Mouse (Mus musculus) limb, embryonic 12.5 days (tissue): ENCODE measurements around the gene Mex3d. TPM values are rescaled to one million over a fixed set of nuclear protein-coding genes. Genes with fewer than 3 reads are reported as not detected.

ENCODE experiments used
- ATAC-seq: fragments of 200-750 bp; cut with Nextera tagmentation; 2 replicates; pipeline ENCODE4 v1.8.0; 2017; ENCODE audit warnings: low read depth, moderate TSS enrichment; ENCODE audit not compliant: insufficient number of reproducible peaks, insufficient read depth, low FRiP score, low TSS enrichment
- H3K27ac ChIP-seq: fragments of 300-500 bp; sonication (generic); 2 replicates; pipeline ENCODE4 v1.5.1; 2016; ENCODE audit warnings: mild to moderate bottlenecking, moderate library complexity
- H3K27me3 ChIP-seq: fragments of 300-500 bp; sonication (generic); 2 replicates; pipeline ENCODE4 v1.6.1; 2016; ENCODE audit warnings: mild to moderate bottlenecking, moderate library complexity
- H3K36me3 ChIP-seq: fragments of 300-500 bp; sonication (generic); 2 replicates; pipeline ENCODE4 v1.6.1; 2016; ENCODE audit warnings: mild to moderate bottlenecking, moderate library complexity
- H3K4me1 ChIP-seq: fragments of 300-500 bp; sonication (generic); replicated peaks from 2 replicates; pipeline ENCODE4 v1.6.1; 2016
- H3K4me2 ChIP-seq: fragments of 300-500 bp; sonication (generic); 2 replicates; pipeline ENCODE4 v1.6.1; 2016; ENCODE audit warnings: mild to moderate bottlenecking, moderate library complexity
- H3K4me3 ChIP-seq: fragments of 300-500 bp; sonication (generic); replicated peaks from 2 replicates; pipeline ENCODE4 v1.5.1; 2016; ENCODE audit warnings: mild to moderate bottlenecking
- H3K9ac ChIP-seq: fragments of 300-500 bp; sonication (generic); replicated peaks from 2 replicates; pipeline ENCODE4 v1.6.1; 2016; ENCODE audit warnings: mild to moderate bottlenecking, moderate library complexity
- H3K9me3 ChIP-seq: fragments of 300-500 bp; sonication (generic); 2 replicates; pipeline ENCODE4 v1.6.1; 2016; ENCODE audit warnings: mild to moderate bottlenecking, moderate library complexity
- WGBS: fragments of 180-500 bp; shearing (Covaris S2); methylation state at CpG from one replicate; pipeline ENCODE4 v1.1.7; 2016; 5-methylcytosine and 5-hydroxymethylcytosine counted together
- polyA plus RNA-seq: library from polyadenylated mRNA; unstranded; fragments of >200 nt; fragmentation: Nextera tagmentation; extraction: Ambion mirVana; gene quantifications from 2 replicates; pipeline ENCODE4 v1.2.1, GENCODE M21; 2016

Gene Mex3d
- polyA plus RNA-seq: 12.5 and 15.2 TPM in 2 replicates

DNA sequence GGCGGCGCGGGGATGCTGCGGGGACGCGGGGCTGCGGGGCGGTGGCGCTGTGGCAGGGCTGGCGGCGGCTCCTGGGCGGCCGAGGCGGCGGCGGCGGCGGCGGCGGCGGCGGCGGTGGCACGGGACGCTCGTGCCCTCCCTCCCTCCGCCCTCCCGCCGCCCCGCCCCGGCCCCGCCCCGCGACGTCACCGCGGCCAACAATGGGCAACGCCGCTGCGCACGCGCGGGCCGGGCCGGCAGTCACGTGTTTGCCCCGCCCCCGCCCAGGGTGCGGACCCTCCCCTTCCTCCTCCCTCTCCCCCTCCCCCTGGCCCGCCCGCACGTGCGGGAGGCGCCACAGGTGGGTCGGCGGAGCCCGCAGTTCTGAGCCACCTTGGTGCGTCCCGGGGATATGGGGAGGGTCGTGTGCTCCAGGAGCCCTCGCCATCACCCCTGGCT lies at the start of gene Mex3d:
Gene Mex3d (minus strand): TSS at position 138 of the 438 bp plus-strand sequence.
- peak within 1 kb of the TSS; percentile 97 for H3K4me3 ChIP-seq
- peak within 1 kb of the TSS; percentile 90 for H3K27ac ChIP-seq
- 0% methylated on average over 27 of the region's 61 CpGs for WGBS
- H3K9me3 ChIP-seq: no peaks in the 10 kb centered on the region
- H3K36me3 ChIP-seq: peaks cover 59% of the 10 kb centered on the region
- peak within 1 kb of the TSS; percentile 97 for H3K9ac ChIP-seq
- peak within 1 kb of the TSS; percentile 94 for H3K4me2 ChIP-seq
- peak; percentile 7; the same call in 1 of the 2 replicates for ATAC-seq
- H3K27me3 ChIP-seq: no peaks in the 10 kb centered on the region
- peaks cover 38% of the 10 kb centered on the region for H3K4me1 ChIP-seq

DNA sequence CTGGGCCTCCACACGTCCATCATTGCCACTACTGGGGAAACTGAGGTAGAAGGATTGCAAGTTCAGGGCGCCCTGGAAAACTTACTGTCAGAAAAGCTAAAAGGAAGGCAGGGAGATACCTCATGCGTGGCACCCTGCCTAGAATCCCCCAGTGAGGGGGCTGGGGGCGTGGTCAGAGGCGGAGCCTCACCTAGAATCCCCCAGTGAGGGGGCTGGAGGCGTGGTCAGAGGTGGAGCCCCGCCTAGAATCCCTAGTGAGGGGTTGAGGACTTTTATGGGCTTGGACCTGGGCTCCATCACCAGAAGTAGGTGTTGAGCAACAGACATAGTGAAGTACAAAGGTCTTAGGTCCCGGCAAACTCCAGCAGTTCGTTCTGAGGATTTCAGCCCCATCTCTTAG lies 48.8 kb upstream of the Mex3d start:
- Histone ChIP-seq H3K9me3 (no peaks in the 10 kb centered on the region), H3K4me1 (peaks cover 11% of the 10 kb centered on the region), H3K4me3 (no peak overlapping the region), H3K9ac (no peak overlapping the region), H3K27ac (no peak overlapping the region), H3K36me3 (0 out of 2 replicates have a peak, but pooled peaks cover under 1% of the 10 kb centered on the region), H3K4me2 (0 out of 2 replicates have a peak overlapping the region, but pooled peaks have one; percentile 3), H3K27me3 (peaks cover 9% of the 10 kb centered on the region)
- WGBS: 11% methylated on average over 9 of the region's 9 CpGs
- ATAC-seq: no peak

DNA sequence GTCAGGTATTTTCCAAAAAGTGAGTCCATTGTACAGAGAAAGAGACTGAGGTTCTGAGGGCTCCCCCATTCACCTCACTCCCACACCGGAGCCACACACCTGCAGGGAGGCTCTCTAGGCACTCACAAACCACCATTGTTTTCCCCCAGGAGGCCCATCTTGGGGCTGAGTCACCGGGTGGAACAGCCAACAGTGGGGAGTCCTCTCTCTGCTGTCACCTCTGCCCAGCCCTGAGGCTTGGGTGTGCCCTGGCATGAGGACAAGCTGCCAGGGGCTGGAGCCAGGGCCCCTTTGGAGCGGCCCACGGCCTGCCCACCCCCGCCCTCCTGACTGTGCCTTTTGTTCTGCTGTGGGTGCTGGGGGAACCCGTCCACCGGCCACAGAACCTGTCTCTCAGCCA lies 48.3 kb upstream of the Mex3d start:
- Histone ChIP-seq H3K4me3 (no peak overlapping the region), H3K9me3 (no peaks in the 10 kb centered on the region), H3K27me3 (peaks cover 9% of the 10 kb centered on the region), H3K4me2 (0 out of 2 replicates have a peak overlapping the region, but pooled peaks have one; percentile 3), H3K36me3 (peaks cover 5% of the 10 kb centered on the region), H3K27ac (no peak overlapping the region), H3K4me1 (peaks cover 16% of the 10 kb centered on the region), H3K9ac (no peak overlapping the region)
- no peak for ATAC-seq
- WGBS: 49% methylated on average over 7 of the region's 7 CpGs

DNA sequence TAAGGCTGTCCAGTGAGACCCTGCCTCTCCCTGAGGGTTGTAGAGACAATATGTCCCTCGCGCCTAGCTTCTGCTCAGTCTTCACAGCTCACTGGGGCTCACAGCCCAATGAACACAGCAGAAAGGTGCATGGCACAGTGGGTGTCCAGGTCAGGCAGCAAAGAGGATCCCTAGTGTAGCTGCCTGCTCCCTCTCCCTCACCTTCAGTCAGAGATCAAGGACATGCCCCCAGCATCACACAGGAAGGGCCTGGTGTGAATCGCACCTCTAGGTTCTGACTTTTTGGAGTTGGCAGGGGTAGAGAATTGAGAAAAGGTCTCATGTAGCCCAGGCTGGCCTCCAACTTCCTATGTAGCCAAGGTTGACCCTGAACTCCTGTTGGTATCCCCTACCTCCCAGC lies 47.4 kb upstream of the Mex3d start:
- no peak for ATAC-seq
- Histone ChIP-seq H3K27me3 (peaks cover 9% of the 10 kb centered on the region), H3K9ac (no peak overlapping the region), H3K9me3 (no peaks in the 10 kb centered on the region), H3K4me3 (no peak overlapping the region), H3K27ac (no peak overlapping the region), H3K36me3 (peaks cover 15% of the 10 kb centered on the region), H3K4me2 (peak overlapping the region; percentile 21; the same call in 1 of the 2 replicates), H3K4me1 (peaks cover 23% of the 10 kb centered on the region)
- 73% methylated on average over 3 of the region's 3 CpGs for WGBS

DNA sequence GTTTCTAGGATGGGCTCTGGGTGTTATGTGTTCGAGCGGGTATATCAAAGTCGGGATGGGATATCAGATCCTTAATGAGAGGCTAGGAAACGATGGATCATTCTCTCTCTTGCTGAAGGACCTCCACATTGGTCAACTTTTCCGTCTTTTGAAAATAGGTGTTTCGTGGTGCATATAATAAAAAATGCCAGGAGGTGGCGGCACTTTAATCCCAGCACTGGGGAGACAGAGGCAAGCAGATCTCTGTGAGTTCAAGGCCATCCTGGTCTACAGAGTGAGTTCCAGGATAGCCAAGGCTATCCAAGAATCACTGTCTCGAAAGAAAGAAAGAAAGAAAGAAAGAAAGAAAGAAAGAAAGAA lies 46.8 kb upstream of the Mex3d start:
- peaks cover 23% of the 10 kb centered on the region for H3K4me1 ChIP-seq
- H3K27me3 ChIP-seq: peaks cover 9% of the 10 kb centered on the region
- H3K9ac ChIP-seq: no peak overlapping the region
- peak overlapping the region; percentile 21 for H3K4me2 ChIP-seq
- no peaks in the 10 kb centered on the region for H3K9me3 ChIP-seq
- H3K36me3 ChIP-seq: peaks cover 21% of the 10 kb centered on the region
- H3K27ac ChIP-seq: no peak overlapping the region
- H3K4me3 ChIP-seq: peak overlapping the region; percentile 97; the same call in 1 of the 2 replicates
- 14% methylated on average over 8 of the region's 8 CpGs for WGBS
- no peak for ATAC-seq

DNA sequence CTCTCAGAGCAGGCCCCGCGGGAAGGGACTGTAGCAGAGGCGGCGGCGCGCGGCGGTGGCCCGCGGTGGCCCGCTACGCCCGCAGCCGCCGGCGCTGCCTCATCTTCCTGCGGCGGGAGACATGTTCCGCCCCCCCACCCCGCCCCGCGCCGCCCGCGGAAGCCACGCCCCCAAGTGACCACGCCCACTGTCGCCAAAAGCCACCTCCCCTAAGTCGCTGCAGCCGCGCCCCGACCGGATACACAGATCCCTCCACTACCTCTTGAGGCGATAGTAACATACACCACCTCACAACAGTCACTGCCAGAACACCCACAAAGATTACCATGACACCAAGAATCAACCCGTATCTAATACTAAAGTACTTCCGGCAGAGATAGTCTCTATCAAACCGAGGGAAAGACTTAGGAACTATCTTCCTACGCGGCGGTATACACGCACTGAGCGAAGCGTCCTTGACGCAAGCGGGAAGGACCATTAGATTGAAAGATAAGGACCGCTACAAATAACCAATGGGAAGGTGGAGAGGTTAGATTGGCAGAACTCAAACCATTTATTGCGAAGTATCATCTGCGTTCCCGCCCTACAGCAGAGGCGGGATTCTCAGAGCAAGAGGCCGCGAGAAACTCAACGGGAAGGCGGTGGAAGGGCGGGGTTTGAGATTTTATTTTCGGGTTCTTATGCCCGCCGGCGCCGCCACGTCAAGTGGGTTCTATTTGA lies 46.2 kb upstream of the Mex3d start, which contains the start of gene Tcf3:
Gene Tcf3 (minus strand): TSS at position 135 of the 720 bp plus-strand sequence.
- under 1% methylated on average over 57 of the region's 61 CpGs for WGBS
- H3K4me3 ChIP-seq: peak within 1 kb of the TSS; percentile 97
- H3K27me3 ChIP-seq: peaks cover 9% of the 10 kb centered on the region
- H3K9ac ChIP-seq: peak within 1 kb of the TSS; percentile 100
- H3K36me3 ChIP-seq: peaks cover 26% of the 10 kb centered on the region
- ATAC-seq: peak; percentile 91
- H3K4me2 ChIP-seq: peak within 1 kb of the TSS; percentile 95
- H3K27ac ChIP-seq: peak within 1 kb of the TSS; percentile 93
- no peaks in the 10 kb centered on the region for H3K9me3 ChIP-seq
- peaks cover 23% of the 10 kb centered on the region for H3K4me1 ChIP-seq

DNA sequence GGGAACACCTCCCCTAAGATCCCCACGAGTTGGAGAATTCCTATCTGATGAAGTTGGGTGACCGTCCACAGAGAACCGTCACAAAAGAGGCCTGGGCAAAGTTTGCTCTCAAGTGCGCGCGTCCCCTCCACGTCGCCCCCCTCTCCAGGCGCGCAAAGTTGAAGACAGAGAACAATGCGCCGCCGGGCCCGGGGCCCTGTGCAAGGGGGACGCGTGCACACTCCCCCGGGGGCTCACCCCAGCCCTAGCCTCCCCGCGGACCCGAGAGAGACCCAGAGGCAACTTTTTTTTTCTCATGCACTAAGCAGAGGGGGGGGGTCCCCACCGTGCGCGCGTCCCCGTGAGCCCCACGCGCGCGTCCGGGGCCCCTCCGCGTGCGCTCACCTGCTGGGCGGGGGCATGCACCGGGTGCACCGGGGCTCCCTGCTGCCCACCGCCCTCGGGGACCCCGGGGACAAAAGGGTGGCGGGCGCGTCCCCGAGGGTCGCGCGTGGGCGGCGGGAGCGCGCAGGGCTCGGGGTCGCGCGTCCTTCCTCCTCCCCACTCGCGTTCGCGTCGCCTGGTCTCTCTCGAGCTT lies 45.6 kb upstream of the Mex3d start:
- peak overlapping the region; percentile 95 for H3K4me2 ChIP-seq
- peak overlapping the region; percentile 100 for H3K9ac ChIP-seq
- H3K9me3 ChIP-seq: no peaks in the 10 kb centered on the region
- ATAC-seq: no peak
- WGBS: under 1% methylated on average over 60 of the region's 60 CpGs
- H3K27ac ChIP-seq: peak overlapping the region; percentile 93
- peak overlapping the region; percentile 97 for H3K4me3 ChIP-seq
- peaks cover 23% of the 10 kb centered on the region for H3K4me1 ChIP-seq
- H3K36me3 ChIP-seq: peaks cover 33% of the 10 kb centered on the region
- H3K27me3 ChIP-seq: peaks cover 7% of the 10 kb centered on the region

DNA sequence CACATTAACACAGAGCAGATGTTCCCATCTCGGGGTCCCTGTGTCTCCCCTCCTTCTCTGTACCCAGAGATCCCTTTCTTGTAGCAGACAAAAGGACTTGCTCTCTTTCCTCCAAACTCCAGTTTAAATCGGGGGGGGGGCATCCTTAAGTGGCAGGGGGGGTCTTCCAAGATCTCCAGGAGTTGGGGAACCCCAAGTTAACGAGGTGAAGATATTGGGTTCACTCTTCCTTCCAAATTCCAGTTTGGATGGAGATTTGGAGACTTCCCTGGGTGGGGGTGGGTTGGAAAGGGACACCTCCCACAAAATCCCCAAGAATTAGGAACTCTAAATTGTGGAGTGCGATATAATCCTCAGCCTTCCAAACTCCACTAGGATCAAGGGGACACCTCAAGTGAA lies 44.9 kb upstream of the Mex3d start:
- Histone ChIP-seq H3K9ac (peak overlapping the region; percentile 100), H3K4me1 (peaks cover 23% of the 10 kb centered on the region), H3K27me3 (peaks cover under 1% of the 10 kb centered on the region), H3K27ac (peak overlapping the region; percentile 93), H3K9me3 (no peaks in the 10 kb centered on the region), H3K4me2 (peak overlapping the region; percentile 95), H3K4me3 (peak overlapping the region; percentile 97), H3K36me3 (peaks cover 39% of the 10 kb centered on the region)
- WGBS: 0% methylated on average over 4 of the region's 4 CpGs
- no peak for ATAC-seq

DNA sequence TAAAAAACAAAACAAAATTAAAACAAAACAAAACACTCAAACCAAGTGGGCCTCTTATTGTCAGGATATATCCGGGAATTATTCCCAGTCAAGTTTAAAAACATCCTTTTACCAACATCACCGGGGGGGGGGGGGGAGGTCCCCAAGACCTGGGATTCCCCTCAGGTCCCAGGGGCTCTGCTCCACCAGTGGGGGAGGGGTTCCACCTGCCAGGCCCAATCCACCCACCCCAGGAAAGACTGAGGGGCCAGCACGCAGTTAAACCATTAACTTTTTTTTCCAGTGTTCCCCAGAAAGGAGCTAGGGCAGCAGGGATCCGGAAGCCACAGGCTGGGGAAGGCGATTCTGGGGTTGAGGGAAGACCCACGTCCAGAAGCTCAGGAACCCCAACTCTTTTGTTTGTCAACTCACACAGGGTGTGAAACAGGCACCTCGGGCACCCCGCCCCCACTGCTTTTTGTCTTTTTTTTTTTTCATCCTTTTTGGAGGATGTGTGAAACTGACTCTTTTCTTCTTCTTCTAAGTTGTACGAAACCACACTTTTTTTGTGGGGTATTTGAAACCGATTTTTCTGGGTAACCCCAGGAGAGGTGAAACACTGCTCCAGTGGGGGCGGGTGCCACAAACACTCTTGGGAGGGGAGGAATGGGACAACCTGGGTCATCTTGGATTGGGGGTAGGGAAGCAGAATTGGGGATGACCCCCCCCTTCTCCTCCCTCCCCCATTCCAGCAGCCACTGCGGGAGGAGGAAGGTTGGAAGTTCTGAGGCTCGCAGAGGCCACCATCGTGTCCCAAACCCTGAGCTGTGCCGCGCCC lies 44.3 kb upstream of the Mex3d start:
- Histone ChIP-seq H3K4me1 (peaks cover 23% of the 10 kb centered on the region), H3K9me3 (no peaks in the 10 kb centered on the region), H3K4me2 (peak overlapping the region; percentile 95), H3K4me3 (peak overlapping the region; percentile 97), H3K27ac (peak overlapping the region; percentile 93), H3K9ac (peak overlapping the region; percentile 100), H3K36me3 (peaks cover 45% of the 10 kb centered on the region), H3K27me3 (no peaks in the 10 kb centered on the region; the same call in none of the 2 replicates)
- no peak for ATAC-seq
- WGBS: 14% methylated on average over 16 of the region's 16 CpGs

DNA sequence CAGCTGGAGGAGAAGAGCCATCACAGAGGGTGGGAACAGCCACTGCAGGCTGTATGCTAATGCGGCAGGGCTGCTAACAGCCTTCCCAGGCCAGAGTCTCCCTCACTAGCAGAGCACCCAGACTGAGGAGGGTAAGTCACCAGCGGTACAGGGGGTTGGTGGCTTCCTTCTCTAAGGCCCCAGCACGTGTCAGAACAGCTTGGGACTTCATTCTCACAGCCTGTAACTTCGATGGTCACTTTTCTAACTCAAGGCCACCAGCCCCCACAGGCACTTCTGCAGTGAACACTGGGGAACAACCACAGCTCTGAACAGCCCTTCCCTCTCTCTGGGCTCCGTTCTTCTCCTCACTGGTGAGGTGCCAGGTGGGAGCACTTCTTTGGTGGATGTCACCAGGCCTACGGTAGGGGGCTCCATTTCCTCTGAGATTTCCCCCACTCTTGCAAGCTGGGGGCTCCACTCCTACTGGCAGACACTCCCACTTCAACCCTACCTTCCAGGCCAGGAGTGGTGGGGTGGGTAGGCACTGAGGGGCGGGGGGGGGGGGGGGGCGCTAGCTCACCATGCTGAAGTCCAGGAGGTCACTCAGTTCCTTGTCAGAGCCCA lies 43.0 kb upstream of the Mex3d start:
- Histone ChIP-seq H3K4me3 (peak overlapping the region; percentile 97; the same call in 1 of the 2 replicates), H3K9ac (peak overlapping the region; percentile 100; the same call in 1 of the 2 replicates), H3K36me3 (peaks cover 58% of the 10 kb centered on the region), H3K27me3 (no peaks in the 10 kb centered on the region), H3K9me3 (peaks cover 5% of the 10 kb centered on the region; the same call in 1 of the 2 replicates), H3K27ac (no peak overlapping the region), H3K4me1 (peaks cover 20% of the 10 kb centered on the region), H3K4me2 (peak overlapping the region; percentile 95)
- 75% methylated on average over 8 of the region's 8 CpGs for WGBS
- ATAC-seq: no peak
